Mouse (Mus musculus) lung, embryonic 15.5 days (tissue): ENCODE measurements around the gene Prkch. TPM values are rescaled to one million over a fixed set of nuclear protein-coding genes. Genes with fewer than 3 reads are reported as not detected.

Experiments
- ATAC-seq: fragments of 200-750 bp; cut with Nextera tagmentation; 2 replicates; pipeline ENCODE4 v1.8.0; 2017; ENCODE audit warnings: moderate number of reproducible peaks, borderline replicate concordance; ENCODE audit not compliant: low FRiP score, low TSS enrichment; ENCODE audit errors: extremely low read depth
- H3K27ac ChIP-seq: fragments of 300-500 bp; sonication (generic); 2 replicates; pipeline ENCODE4 v1.5.1; 2015; ENCODE audit warnings: moderate library complexity, mild to moderate bottlenecking, inconsistent platforms
- H3K27me3 ChIP-seq: fragments of 300-500 bp; sonication (generic); 2 replicates; pipeline ENCODE4 v1.6.1; 2015; ENCODE audit warnings: inconsistent platforms
- H3K36me3 ChIP-seq: fragments of 300-500 bp; sonication (generic); 2 replicates; pipeline ENCODE4 v1.6.1; 2015; ENCODE audit warnings: inconsistent platforms
- H3K4me1 ChIP-seq: fragments of 300-500 bp; sonication (generic); 2 replicates; pipeline ENCODE4 v1.6.1; 2015; ENCODE audit warnings: inconsistent platforms
- H3K4me2 ChIP-seq: fragments of 300-500 bp; sonication (generic); 2 replicates; pipeline ENCODE4 v1.6.1; 2015; ENCODE audit warnings: inconsistent platforms, mild to moderate bottlenecking, moderate library complexity
- H3K4me3 ChIP-seq: fragments of 300-500 bp; sonication (generic); 2 replicates; pipeline ENCODE4 v1.5.1; 2015; ENCODE audit warnings: mild to moderate bottlenecking, inconsistent platforms
- H3K9ac ChIP-seq: fragments of 300-500 bp; sonication (generic); 2 replicates; pipeline ENCODE4 v1.6.1; 2015; ENCODE audit warnings: inconsistent platforms
- H3K9me3 ChIP-seq: fragments of 300-500 bp; sonication (generic); 2 replicates; pipeline ENCODE4 v1.6.1; 2016; ENCODE audit warnings: inconsistent platforms
- WGBS: fragments of 180-500 bp; shearing (Covaris S2); methylation state at CpG from one replicate; pipeline ENCODE4 v1.1.7; 2015; 5-methylcytosine and 5-hydroxymethylcytosine counted together
- polyA plus RNA-seq: library from polyadenylated mRNA; unstranded; fragments of >200 nt; fragmentation: Nextera tagmentation; extraction: Ambion mirVana; gene quantifications from 2 replicates; pipeline ENCODE4 v1.2.1, GENCODE M21; 2015

The Prkch gene
- polyA plus RNA-seq, 1 experiment from 2014 or later = 16.4 TPM

DNA sequence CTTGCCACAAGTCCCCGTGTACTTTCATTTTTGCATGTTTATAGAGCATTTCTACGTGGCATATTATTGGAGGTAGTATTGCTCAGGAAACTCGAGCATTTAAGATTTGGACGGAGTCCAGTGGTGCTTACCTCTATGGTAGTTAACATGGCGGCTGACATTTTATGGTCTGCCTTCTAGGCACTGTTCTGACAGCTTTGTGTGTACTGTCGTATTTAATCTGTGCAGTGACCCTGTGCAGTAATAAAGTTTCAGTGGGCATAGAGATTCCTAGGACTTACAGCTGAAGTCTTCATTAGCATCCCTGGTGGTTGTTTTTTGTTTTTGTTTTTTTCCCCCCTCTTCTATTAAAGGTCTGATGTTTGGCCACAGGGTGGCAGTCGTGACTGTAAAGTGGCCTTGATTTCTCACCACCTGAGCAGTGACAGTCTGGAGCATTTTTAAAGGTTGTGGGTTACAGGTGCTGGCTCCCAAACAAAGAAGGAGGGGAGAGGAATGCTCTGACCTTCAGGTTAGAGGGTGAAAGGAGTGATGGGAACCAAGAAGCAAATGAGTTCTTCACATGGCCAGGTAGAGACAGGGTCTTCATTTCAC is 120.6 kb downstream of the Prkch start:
- H3K27ac ChIP-seq = no peak overlapping the region
- no peak overlapping the region for H3K9ac ChIP-seq
- ATAC-seq = no peak
- no peak overlapping the region for H3K4me2 ChIP-seq
- no peak overlapping the region for H3K4me3 ChIP-seq
- WGBS = 42% methylated on average over 7 of the region's 7 CpGs
- H3K27me3 ChIP-seq = no peaks in the 10 kb centered on the region
- H3K4me1 ChIP-seq = peaks cover 8% of the 10 kb centered on the region
- H3K9me3 ChIP-seq = no peaks in the 10 kb centered on the region
- H3K36me3 ChIP-seq = no peaks in the 10 kb centered on the region

DNA sequence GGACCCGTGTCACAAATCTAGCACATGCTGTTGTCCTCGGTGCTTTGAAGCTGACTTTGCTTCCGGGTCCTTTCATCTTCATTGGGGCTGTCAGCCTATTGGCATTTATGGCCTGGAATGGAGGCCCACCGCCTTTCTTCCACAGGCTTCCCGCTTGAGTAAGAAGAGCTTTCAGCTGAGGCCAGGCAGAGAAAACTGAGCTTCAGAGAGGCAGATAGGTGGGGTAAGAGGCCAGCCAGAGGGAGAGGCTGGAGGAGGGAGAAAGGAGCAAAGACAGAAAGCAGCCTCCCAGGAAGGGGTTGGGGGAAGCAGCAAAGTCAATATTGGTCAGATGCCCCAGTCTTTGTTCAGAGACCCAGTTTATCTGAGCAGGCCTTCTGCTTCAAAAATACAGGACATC is 123.9 kb downstream of the Prkch start:
- Histone ChIP-seq H3K27me3 (no peaks in the 10 kb centered on the region), H3K36me3 (no peaks in the 10 kb centered on the region), H3K9me3 (no peaks in the 10 kb centered on the region), H3K4me2 (no peak overlapping the region), H3K9ac (no peak overlapping the region), H3K4me1 (peaks cover 8% of the 10 kb centered on the region), H3K4me3 (no peak overlapping the region), H3K27ac (peak overlapping the region; percentile 7; the same call in 1 of the 2 replicates)
- no peak for ATAC-seq
- 34% methylated on average over 5 of the region's 5 CpGs for WGBS

DNA sequence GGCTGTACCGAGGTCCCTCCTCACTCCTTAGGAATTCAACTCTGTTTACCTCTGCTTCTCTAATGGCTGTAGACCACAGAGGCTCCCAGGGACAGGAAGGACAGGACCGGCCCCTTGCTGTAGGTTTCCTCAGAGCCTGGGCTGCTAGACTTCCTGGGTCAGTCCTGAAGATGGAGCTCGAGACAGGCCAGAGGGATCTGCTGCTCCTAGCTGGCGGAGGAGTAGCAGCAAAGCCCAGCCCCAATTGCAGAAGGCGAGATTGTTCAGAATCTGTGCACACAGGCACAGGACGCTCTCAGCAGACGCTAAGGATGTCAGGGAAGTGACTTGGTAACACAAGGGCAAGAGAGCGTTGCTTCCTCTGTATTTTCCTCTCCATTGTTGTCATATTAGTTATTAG is 124.3 kb downstream of the Prkch start:
- 7% methylated on average over 8 of the region's 8 CpGs for WGBS
- Histone ChIP-seq H3K9me3 (no peaks in the 10 kb centered on the region), H3K36me3 (no peaks in the 10 kb centered on the region), H3K27me3 (no peaks in the 10 kb centered on the region), H3K27ac (peak overlapping the region; percentile 7; the same call in 1 of the 2 replicates), H3K4me2 (no peak overlapping the region), H3K4me1 (peaks cover 8% of the 10 kb centered on the region), H3K4me3 (no peak overlapping the region), H3K9ac (no peak overlapping the region)
- peak; percentile 91 for ATAC-seq

DNA sequence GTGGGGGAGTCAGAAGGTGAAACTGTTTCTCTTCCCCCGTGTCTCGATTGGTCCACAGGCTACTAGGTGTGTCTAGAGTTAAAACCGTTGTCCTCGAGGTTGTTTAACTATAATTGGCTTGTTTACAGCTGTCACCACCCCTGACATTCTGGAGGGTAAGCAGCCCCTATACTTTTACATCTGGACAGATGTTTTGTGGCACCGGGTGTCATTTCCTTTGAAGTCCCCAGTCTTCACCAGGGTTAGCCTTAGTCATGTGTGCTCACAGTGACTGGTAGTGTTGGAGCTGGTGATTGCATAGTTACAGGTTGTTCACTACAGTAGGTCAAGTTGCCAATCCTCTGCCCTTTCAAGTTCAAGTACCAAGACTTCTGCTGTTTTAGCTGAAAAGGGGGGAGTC is 126.2 kb downstream of the Prkch start:
- no peak for ATAC-seq
- Histone ChIP-seq H3K9ac (no peak overlapping the region), H3K4me1 (peaks cover 8% of the 10 kb centered on the region), H3K4me3 (no peak overlapping the region), H3K36me3 (no peaks in the 10 kb centered on the region), H3K27me3 (no peaks in the 10 kb centered on the region), H3K9me3 (no peaks in the 10 kb centered on the region), H3K27ac (no peak overlapping the region), H3K4me2 (no peak overlapping the region)
- WGBS = 71% methylated on average over 5 of the region's 5 CpGs

DNA sequence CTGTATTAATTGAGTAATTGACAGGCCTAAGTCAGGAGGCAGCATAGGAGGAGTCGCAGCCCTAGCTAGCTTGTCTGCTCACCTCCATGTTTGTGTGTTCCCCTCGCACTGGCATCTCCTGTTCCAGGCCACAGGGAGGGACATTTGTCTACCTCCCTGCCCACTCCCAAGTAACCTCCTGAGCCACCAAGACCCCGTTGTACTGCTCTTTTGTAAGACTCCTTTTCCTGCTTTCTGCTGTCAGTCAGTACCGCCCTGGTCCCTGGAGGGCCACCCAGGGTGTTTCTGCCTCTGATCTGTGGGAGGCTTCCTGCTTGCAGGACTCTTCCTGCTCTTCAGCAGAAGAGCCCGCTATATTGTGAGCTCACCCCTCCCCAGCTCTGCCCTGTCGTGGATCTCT is 127.5 kb downstream of the Prkch start:
- H3K36me3 ChIP-seq = no peaks in the 10 kb centered on the region
- H3K27ac ChIP-seq = no peak overlapping the region
- no peak overlapping the region for H3K4me3 ChIP-seq
- peaks cover 8% of the 10 kb centered on the region for H3K4me1 ChIP-seq
- no peak for ATAC-seq
- 43% methylated on average over 6 of the region's 6 CpGs for WGBS
- no peak overlapping the region for H3K9ac ChIP-seq
- H3K9me3 ChIP-seq = no peaks in the 10 kb centered on the region
- H3K4me2 ChIP-seq = no peak overlapping the region
- no peaks in the 10 kb centered on the region for H3K27me3 ChIP-seq

DNA sequence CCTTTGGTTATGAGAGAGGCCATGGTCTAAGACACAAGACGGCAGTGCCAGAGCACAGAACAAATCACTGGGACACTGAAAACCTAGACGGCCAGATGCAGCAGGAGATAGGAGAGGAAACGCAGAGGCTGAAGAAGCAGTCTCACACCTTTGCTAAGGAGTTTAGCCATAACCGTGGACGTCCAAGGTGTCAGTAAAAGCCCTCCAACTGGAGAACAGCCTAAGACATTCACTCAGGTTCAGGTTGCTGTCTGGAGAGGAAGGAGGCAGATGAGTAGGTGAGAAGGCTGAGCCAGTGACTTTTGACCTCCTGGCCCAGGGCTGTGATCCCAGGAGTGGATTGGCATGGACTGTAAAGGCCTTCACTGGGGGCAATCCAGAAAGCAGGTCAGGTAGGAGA is 130.0 kb downstream of the Prkch start:
- no peaks in the 10 kb centered on the region for H3K4me1 ChIP-seq
- no peak overlapping the region for H3K4me3 ChIP-seq
- H3K27ac ChIP-seq = no peak overlapping the region
- ATAC-seq = no peak
- WGBS = 81% methylated on average over 5 of the region's 5 CpGs
- no peak overlapping the region for H3K4me2 ChIP-seq
- no peak overlapping the region for H3K9ac ChIP-seq
- H3K27me3 ChIP-seq = no peaks in the 10 kb centered on the region
- no peaks in the 10 kb centered on the region for H3K9me3 ChIP-seq
- no peaks in the 10 kb centered on the region for H3K36me3 ChIP-seq

DNA sequence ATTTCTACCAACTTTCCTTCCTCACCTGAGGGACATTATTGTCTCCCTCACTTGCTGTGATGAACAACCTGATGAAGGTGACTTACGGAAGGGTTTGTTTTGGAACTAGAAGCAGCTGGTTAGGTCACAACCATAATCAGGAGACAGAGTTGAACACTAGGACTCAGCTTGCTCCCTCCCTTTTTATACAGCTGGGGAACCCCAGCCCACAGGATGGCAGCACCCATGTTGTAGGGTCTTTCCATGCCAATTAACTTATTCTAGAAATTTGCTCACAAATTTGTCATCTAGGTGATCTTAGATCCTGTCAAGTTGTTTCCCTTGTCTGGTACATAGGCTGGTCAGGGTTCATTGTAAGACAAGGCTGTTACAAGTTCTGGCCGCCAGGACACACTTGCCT is 130.7 kb downstream of the Prkch start:
- WGBS = 95% methylated on average over 2 of the region's 2 CpGs
- no peaks in the 10 kb centered on the region for H3K36me3 ChIP-seq
- H3K4me1 ChIP-seq = no peaks in the 10 kb centered on the region
- H3K4me2 ChIP-seq = no peak overlapping the region
- no peak overlapping the region for H3K27ac ChIP-seq
- ATAC-seq = no peak
- no peak overlapping the region for H3K4me3 ChIP-seq
- no peaks in the 10 kb centered on the region for H3K9me3 ChIP-seq
- H3K9ac ChIP-seq = no peak overlapping the region
- no peaks in the 10 kb centered on the region for H3K27me3 ChIP-seq

DNA sequence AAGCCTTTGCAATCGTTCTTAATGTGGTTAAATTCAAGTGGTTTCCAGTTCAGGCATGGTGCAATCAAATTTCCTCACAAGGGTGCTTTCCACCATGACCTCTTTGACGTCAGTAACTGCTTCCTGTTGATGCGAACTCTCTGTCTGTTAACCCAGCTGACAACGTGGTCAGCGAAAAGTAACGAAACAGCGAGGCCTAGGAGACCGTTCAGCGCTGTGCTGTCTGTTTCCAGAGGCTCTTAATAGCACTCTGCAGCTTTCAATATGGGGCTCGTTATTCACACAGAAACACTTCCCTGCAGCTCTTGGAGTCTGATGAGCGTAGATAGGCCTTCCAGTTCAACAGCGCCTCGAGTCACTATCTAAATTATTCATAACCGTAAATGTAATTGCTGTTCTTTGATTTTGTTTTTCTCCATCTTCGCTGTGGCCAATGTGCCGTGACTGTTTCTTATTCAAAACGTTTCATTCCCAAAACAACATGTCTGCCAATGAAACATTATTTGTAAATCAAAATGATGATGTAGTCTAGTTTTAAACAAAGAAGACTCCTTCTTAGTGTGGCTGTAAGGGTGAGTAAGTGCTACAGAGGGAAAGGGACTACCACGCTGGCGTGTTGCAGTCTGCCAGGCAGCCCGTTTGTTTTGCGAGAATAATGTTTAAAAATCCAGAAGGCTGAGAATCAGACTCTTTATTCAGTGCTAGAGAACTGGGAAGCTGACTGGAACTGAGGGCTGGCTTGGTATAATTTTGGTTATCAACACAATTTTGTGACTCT is 131.5 kb downstream of the Prkch start:
- H3K27ac ChIP-seq = no peak overlapping the region
- H3K27me3 ChIP-seq = no peaks in the 10 kb centered on the region
- H3K9ac ChIP-seq = no peak overlapping the region
- no peaks in the 10 kb centered on the region for H3K9me3 ChIP-seq
- ATAC-seq = no peak
- no peaks in the 10 kb centered on the region for H3K4me1 ChIP-seq
- H3K4me3 ChIP-seq = no peak overlapping the region
- WGBS = 61% methylated on average over 21 of the region's 21 CpGs
- H3K36me3 ChIP-seq = no peaks in the 10 kb centered on the region
- no peak overlapping the region for H3K4me2 ChIP-seq

DNA sequence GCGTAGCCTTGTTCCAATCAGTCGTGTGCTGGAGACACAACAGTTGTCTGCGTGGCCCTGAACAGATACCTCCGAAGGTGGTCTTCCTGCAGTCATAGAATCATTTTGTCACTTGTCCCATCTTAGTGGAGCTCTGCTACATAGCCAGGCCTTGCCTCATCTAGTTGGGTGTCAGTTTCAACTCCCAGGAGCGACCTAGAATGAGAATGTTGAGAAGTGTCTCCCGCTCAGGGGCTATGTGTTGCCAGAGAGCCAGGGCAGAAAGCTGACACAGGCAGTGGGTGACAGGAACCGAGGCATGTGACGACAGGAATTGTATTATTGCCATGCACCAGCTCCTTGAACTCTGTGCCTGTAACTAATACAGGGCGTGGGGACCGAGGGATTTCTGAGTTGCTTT is 133.4 kb downstream of the Prkch start:
- Histone ChIP-seq H3K4me1 (no peaks in the 10 kb centered on the region), H3K27ac (no peak overlapping the region), H3K4me2 (no peak overlapping the region), H3K4me3 (no peak overlapping the region), H3K36me3 (no peaks in the 10 kb centered on the region), H3K9me3 (no peaks in the 10 kb centered on the region), H3K27me3 (no peaks in the 10 kb centered on the region), H3K9ac (no peak overlapping the region)
- ATAC-seq = no peak
- 85% methylated on average over 10 of the region's 10 CpGs for WGBS

DNA sequence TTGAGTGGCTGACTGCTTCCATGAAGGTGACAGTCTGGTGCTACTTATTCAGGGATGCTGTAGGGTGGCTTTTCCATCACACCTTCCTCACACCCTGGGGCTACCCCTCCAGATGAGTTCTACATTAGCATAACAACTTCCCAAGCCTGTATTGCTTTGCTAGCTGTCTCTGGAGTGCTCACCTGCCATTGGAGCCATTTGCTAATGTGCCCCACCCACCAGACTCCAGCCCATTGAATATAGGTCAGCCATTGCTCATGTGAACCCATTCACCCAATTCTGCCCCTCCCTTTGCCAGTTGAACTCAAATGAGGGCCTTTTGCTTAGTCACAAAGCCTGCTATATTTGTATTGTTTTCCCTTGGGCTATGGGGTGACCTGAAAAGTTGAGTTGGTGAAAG is 135.2 kb downstream of the Prkch start:
- Histone ChIP-seq H3K27me3 (no peaks in the 10 kb centered on the region), H3K4me1 (no peaks in the 10 kb centered on the region), H3K4me2 (no peak overlapping the region), H3K9ac (no peak overlapping the region), H3K4me3 (no peak overlapping the region), H3K9me3 (no peaks in the 10 kb centered on the region), H3K36me3 (no peaks in the 10 kb centered on the region), H3K27ac (no peak overlapping the region)
- ATAC-seq = no peak

DNA sequence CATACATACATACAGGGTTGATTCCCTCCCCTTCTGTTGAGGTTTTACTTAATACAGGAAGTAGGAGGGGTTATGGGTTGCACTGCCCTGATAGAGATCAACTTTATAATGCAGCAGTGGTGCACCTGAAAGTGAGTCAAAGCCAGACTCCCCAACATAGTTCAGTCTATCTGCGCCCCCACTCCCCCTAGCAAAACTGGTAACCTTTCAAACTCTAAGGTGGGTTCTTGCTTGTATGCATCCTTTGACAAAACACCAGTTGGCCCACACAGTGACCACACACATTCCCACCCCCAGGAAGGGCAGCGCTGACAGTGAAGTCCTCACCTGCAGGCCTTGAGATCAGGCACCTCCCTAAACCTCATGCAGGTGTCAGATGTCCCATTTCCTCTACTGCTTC is 135.9 kb downstream of the Prkch start:
- Histone ChIP-seq H3K36me3 (no peaks in the 10 kb centered on the region), H3K4me3 (no peak overlapping the region), H3K4me1 (no peaks in the 10 kb centered on the region), H3K27me3 (no peaks in the 10 kb centered on the region), H3K27ac (no peak overlapping the region), H3K9ac (no peak overlapping the region), H3K9me3 (no peaks in the 10 kb centered on the region), H3K4me2 (no peak overlapping the region)
- ATAC-seq = no peak
- 91% methylated on average over 2 of the region's 2 CpGs for WGBS

DNA sequence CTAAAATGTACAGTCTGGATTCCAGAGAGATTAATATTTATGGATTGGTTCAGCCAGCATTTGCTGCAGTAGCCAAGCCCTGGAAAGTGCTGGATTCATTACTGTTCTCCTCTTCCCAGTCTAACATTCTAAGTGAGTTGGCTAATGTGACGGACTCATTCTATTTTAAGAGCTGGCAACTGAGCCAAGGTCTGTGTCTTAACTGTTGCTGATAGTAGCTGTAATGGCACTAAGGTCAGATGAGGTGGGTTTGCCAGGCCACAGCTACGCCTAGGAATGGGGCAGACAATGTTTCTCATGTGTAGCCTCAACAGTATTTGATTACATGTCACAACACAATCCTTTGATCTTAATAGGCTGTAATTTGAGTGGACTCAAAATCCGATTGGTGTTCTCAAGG is 137.5 kb downstream of the Prkch start:
- Histone ChIP-seq H3K27me3 (no peaks in the 10 kb centered on the region), H3K9me3 (no peaks in the 10 kb centered on the region), H3K36me3 (no peaks in the 10 kb centered on the region), H3K27ac (no peak overlapping the region), H3K4me2 (no peak overlapping the region), H3K4me3 (no peak overlapping the region), H3K9ac (no peak overlapping the region), H3K4me1 (no peaks in the 10 kb centered on the region)
- WGBS = 62% methylated on average over 3 of the region's 3 CpGs
- no peak for ATAC-seq
